Mouse (Mus musculus): ENCODE results near the gene Ppp6r2.

GRCm38 (mm10) chr15:89295580-89296165 is 84.3 kb downstream of the Ppp6r2 start:
- no peak for TF ChIP-seq ZNF384 (IDR thresholded peaks at IDR 0.05; ENCODE audit: low read depth, low read length)
- TF ChIP-seq MYC (IDR thresholded peaks at IDR 0.05; ENCODE audit: low read depth, low read length) = no peak
- no peak for TF ChIP-seq JUND (conservative IDR thresholded peaks at IDR 0.05; ENCODE audit: low read depth, low read length)
- TF ChIP-seq POLR2A (IDR thresholded peaks at IDR 0.05; ENCODE audit: low read depth, low read length) = no peak
- no peak for TF ChIP-seq MEF2A (IDR thresholded peaks at IDR 0.05; ENCODE audit: borderline replicate concordance, low read depth, low read length)
- no peak for TF ChIP-seq MXI1 (IDR thresholded peaks at IDR 0.05; ENCODE audit: low read depth, low read length)
- no peak for TF ChIP-seq ZKSCAN1 (IDR thresholded peaks at IDR 0.05; ENCODE audit: borderline replicate concordance, low read depth, low read length)
- TF ChIP-seq MAFK (IDR thresholded peaks at IDR 0.05; ENCODE audit: insufficient replicate concordance, low read length) = no peak
- no peak for TF ChIP-seq NRF1 (IDR thresholded peaks at IDR 0.05; ENCODE audit: low read depth, low read length)
- TF ChIP-seq CTCF (conservative IDR thresholded peaks at IDR 0.05 in 1 of 2, IDR thresholded peaks at IDR 0.05 in 1 of 2; ENCODE audit: low read depth in 2 of 2, low read length in 2 of 2) = no peak
- no peak for TF ChIP-seq CHD2 (IDR thresholded peaks at IDR 0.05; ENCODE audit: low read length)
- TF ChIP-seq EP300 (IDR thresholded peaks at IDR 0.05; ENCODE audit: low read length) = no peak
- no peak for TF ChIP-seq MAX (IDR thresholded peaks at IDR 0.05; ENCODE audit: low read length)
- TF ChIP-seq MAZ (IDR thresholded peaks at IDR 0.05; ENCODE audit: low read depth, low read length) = no peak
